Mouse (Mus musculus): Measurements from ENCODE around the gene Prrt3. TPM values are rescaled to one million over a fixed set of nuclear protein-coding genes. Genes with fewer than 3 reads are reported as not detected.

The Prrt3 gene
- polyA plus RNA-seq, 1 experiment from 2014 or later = 0.33 TPM

DNA sequence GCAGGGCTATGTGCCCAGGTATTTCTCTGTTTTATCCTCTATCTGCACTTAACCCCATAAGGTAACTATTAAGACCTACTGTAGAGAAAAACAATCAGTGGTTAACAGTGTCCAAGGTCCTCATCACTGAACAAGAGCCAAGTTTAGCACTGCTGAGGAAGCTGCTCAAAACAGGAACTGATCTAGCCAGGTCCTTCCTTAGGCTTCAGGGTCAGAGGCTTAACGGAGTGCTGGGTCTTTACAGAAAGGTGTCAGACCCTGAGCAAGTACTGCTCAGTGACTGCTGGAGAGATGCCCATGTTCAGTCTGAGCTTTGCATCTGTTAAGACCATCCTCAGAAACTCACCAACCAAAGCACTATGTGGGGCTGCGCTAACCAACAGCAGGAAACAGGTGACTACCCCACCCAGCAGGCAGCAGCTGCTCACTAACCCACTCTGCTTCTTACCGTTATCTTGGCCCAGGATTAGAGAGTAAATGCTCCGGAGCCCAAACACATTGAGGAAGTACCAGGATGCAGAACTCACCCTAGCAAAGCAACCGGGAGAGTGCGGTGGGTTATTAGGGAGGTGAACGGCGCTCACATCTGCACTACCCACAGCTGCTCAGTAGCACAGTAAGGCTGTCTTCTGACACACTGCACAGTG, 15.8 kb upstream of the Prrt3 start:
- 96% methylated on average over 8 of the region's 8 CpGs for WGBS
- Histone ChIP-seq H3K27me3 (ENCODE audit: control insufficient read depth, insufficient read depth, low read length) (no peaks in the 10 kb centered on the region), H3K4me3 (ENCODE audit: low read depth, low read length) (no peak overlapping the region), H3K9me3 (ENCODE audit: control insufficient read depth, low read length) (no peaks in the 10 kb centered on the region), H3K27ac (replicated peaks; ENCODE audit: low read depth, low read length) (no peak overlapping the region), H3K9ac (ENCODE audit: low read length) (no peak overlapping the region), H3K4me1 (ENCODE audit: control insufficient read depth, insufficient read depth, low read length) (no peaks in the 10 kb centered on the region), H3K4me2 (ENCODE audit: low read depth, severe bottlenecking) (no peak overlapping the region), H3K36me3 (ENCODE audit: control insufficient read depth, insufficient read depth, low read length) (peaks cover 29% of the 10 kb centered on the region)
- DNase-seq (ENCODE audit: low spot score) (no peak), ATAC-seq (ENCODE audit: insufficient number of reproducible peaks, low FRiP score, low TSS enrichment, low read depth) (no peak)

DNA sequence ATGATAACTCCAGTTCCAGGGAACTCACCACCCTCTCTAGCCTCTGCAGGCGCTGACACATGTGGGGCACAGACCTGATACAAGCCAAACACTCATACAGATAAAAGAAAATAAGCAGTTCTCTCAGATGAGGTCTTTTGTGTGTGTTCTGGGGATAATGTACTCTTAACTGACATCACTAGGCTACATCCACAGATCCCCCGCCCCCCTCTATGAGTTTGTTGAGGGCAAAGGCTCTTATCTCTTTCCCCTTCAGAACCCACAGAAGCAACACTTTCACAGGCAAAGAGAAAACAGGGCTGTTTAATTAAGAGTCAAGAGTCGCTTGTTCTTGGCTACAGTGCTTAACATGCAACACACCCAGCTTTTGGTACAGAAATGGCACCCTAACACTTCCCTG, 12.9 kb upstream of the Prrt3 start:
- peaks cover 26% of the 10 kb centered on the region for H3K36me3 ChIP-seq (ENCODE audit: control insufficient read depth, insufficient read depth, low read length)
- no peak overlapping the region for H3K9ac ChIP-seq (ENCODE audit: low read length)
- 95% methylated on average over 3 of the region's 3 CpGs for WGBS
- no peaks in the 10 kb centered on the region for H3K27me3 ChIP-seq (ENCODE audit: control insufficient read depth, insufficient read depth, low read length)
- ATAC-seq (ENCODE audit: insufficient number of reproducible peaks, low FRiP score, low TSS enrichment, low read depth) (no peak), DNase-seq (ENCODE audit: low spot score) (no peak)
- no peak overlapping the region for H3K27ac ChIP-seq (replicated peaks; ENCODE audit: low read depth, low read length)
- no peaks in the 10 kb centered on the region for H3K9me3 ChIP-seq (ENCODE audit: control insufficient read depth, low read length)
- H3K4me1 ChIP-seq (ENCODE audit: control insufficient read depth, insufficient read depth, low read length) = no peaks in the 10 kb centered on the region
- H3K4me2 ChIP-seq (ENCODE audit: low read depth, severe bottlenecking) = no peak overlapping the region
- H3K4me3 ChIP-seq (ENCODE audit: low read depth, low read length) = no peak overlapping the region

DNA sequence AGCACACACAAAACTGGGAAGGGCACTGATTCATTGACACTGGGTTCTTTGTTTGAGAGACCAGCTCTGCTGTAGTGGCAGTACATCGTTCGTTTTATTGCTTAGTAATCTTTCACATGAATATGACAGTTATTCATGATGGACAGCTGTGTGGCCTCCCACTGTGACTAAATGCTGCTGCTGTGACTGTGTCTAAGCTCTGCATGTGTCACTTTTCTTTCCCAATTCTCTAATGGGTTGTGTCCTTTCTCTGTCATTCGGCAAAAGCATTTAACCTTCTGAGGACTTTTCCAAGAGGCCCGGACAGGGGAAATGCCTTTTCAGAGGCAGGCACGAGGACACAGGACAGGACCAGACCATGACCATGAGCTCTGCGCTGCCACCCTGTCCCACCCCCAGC, 12.2 kb upstream of the Prrt3 start:
- H3K27me3 ChIP-seq (ENCODE audit: control insufficient read depth, insufficient read depth, low read length) = no peaks in the 10 kb centered on the region
- H3K4me1 ChIP-seq (ENCODE audit: control insufficient read depth, insufficient read depth, low read length) = no peaks in the 10 kb centered on the region
- H3K9ac ChIP-seq (ENCODE audit: low read length) = no peak overlapping the region
- H3K4me2 ChIP-seq (ENCODE audit: low read depth, severe bottlenecking) = no peak overlapping the region
- H3K27ac ChIP-seq (replicated peaks; ENCODE audit: low read depth, low read length) = no peak overlapping the region
- 94% methylated on average over 6 of the region's 6 CpGs for WGBS
- DNase-seq (ENCODE audit: low spot score) (no peak), ATAC-seq (ENCODE audit: insufficient number of reproducible peaks, low FRiP score, low TSS enrichment, low read depth) (no peak)
- no peaks in the 10 kb centered on the region for H3K9me3 ChIP-seq (ENCODE audit: control insufficient read depth, low read length)
- no peak overlapping the region for H3K4me3 ChIP-seq (ENCODE audit: low read depth, low read length)
- peaks cover 22% of the 10 kb centered on the region for H3K36me3 ChIP-seq (ENCODE audit: control insufficient read depth, insufficient read depth, low read length)

DNA sequence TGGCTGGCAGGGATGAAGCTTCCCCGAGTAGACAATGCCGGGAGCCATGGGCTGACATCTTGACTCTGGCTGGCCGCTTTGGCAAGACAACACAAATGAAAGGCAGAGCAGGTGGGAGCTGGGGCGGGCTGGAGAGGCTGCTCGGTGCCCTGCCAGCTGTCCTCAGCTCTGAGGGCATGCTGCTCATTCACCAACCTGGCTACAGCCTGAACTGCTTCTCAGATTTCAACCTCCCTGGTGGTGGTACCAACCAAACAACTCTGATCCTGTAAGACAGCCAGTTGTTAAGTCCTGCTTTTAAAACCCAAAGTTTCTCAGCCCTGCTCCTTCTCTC, 7.2 kb upstream of the Prrt3 start:
- no peaks in the 10 kb centered on the region for H3K27me3 ChIP-seq (ENCODE audit: control insufficient read depth, insufficient read depth, low read length)
- peaks cover 2% of the 10 kb centered on the region; the same call in 1 of the 2 replicates for H3K36me3 ChIP-seq (ENCODE audit: control insufficient read depth, insufficient read depth, low read length)
- H3K27ac ChIP-seq (replicated peaks; ENCODE audit: low read depth, low read length) = no peak overlapping the region
- DNase-seq (ENCODE audit: low spot score) (no peak), ATAC-seq (ENCODE audit: insufficient number of reproducible peaks, low FRiP score, low TSS enrichment, low read depth) (no peak)
- H3K4me1 ChIP-seq (ENCODE audit: control insufficient read depth, insufficient read depth, low read length) = no peaks in the 10 kb centered on the region
- 53% methylated on average over 5 of the region's 5 CpGs for WGBS
- H3K4me2 ChIP-seq (ENCODE audit: low read depth, severe bottlenecking) = no peak overlapping the region
- H3K4me3 ChIP-seq (ENCODE audit: low read depth, low read length) = no peak overlapping the region
- H3K9ac ChIP-seq (ENCODE audit: low read length) = no peak overlapping the region
- no peaks in the 10 kb centered on the region for H3K9me3 ChIP-seq (ENCODE audit: control insufficient read depth, low read length)

DNA sequence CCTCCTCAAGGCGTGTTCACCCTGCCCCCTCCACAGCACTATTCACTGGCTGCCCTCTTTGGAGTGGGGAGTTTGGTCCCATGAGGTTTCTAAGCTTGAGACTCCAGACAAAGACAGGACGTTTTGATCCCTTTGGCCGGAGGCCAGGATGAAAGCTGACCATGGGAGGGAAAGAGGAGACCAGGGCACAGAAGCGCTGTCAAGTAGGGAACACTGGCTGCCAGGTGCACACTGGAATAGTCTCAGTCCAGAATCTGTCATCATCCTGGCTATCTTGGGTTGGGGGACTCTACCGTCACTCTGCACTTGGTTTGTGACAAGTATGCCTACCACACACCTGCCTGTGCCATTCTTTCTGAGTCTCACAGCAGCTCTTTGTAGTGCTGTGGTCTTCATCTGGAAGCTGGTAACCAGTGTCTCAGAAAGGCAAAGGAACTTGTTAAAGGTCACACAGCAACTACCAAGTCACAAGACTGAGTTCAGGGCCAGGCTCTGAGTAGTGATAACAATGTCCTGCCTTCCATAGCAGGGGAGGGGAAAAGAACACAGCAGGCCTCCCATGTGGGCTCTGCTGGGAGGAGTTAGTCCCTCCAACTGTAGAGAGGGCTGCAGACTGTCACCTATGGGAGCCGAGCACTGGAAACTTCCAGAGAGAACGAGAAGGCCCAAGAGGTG, 6.7 kb upstream of the Prrt3 start:
- DNase-seq (ENCODE audit: low spot score) (no peak), ATAC-seq (ENCODE audit: insufficient number of reproducible peaks, low FRiP score, low TSS enrichment, low read depth) (no peak)
- WGBS = 82% methylated on average over 7 of the region's 7 CpGs
- Histone ChIP-seq H3K27me3 (ENCODE audit: control insufficient read depth, insufficient read depth, low read length) (no peaks in the 10 kb centered on the region), H3K27ac (replicated peaks; ENCODE audit: low read depth, low read length) (no peak overlapping the region), H3K4me2 (ENCODE audit: low read depth, severe bottlenecking) (no peak overlapping the region), H3K4me1 (ENCODE audit: control insufficient read depth, insufficient read depth, low read length) (no peaks in the 10 kb centered on the region), H3K4me3 (ENCODE audit: low read depth, low read length) (no peak overlapping the region), H3K9ac (ENCODE audit: low read length) (no peak overlapping the region), H3K9me3 (ENCODE audit: control insufficient read depth, low read length) (no peaks in the 10 kb centered on the region), H3K36me3 (ENCODE audit: control insufficient read depth, insufficient read depth, low read length) (no peaks in the 10 kb centered on the region)

DNA sequence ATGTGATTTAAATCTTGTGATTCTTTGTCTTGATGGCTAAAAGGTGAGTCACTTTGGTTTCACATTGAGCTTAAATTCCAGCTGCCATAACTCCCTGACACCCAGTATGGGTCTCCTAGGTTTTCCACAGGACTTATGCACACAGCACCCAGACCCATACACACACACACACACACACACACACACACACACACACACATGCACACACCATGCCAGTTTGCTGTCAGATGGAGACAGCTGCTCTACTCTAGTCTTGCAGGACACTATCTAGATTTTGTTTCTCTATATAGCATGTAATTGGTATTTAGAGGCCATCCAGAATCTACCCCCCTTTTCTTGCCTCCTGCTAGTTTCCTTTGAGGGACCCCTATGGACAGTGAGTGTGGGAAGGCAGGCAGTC, 5.4 kb upstream of the Prrt3 start:
- Histone ChIP-seq H3K36me3 (ENCODE audit: control insufficient read depth, insufficient read depth, low read length) (no peaks in the 10 kb centered on the region), H3K27me3 (ENCODE audit: control insufficient read depth, insufficient read depth, low read length) (peaks cover 5% of the 10 kb centered on the region; the same call in 1 of the 2 replicates), H3K9me3 (ENCODE audit: control insufficient read depth, low read length) (no peaks in the 10 kb centered on the region), H3K4me3 (ENCODE audit: low read depth, low read length) (no peak overlapping the region), H3K9ac (ENCODE audit: low read length) (no peak overlapping the region), H3K4me2 (ENCODE audit: low read depth, severe bottlenecking) (no peak overlapping the region), H3K4me1 (ENCODE audit: control insufficient read depth, insufficient read depth, low read length) (no peaks in the 10 kb centered on the region), H3K27ac (replicated peaks; ENCODE audit: low read depth, low read length) (no peak overlapping the region)
- no peak for ATAC-seq (ENCODE audit: insufficient number of reproducible peaks, low FRiP score, low TSS enrichment, low read depth)
- no peak for DNase-seq (ENCODE audit: low spot score)

DNA sequence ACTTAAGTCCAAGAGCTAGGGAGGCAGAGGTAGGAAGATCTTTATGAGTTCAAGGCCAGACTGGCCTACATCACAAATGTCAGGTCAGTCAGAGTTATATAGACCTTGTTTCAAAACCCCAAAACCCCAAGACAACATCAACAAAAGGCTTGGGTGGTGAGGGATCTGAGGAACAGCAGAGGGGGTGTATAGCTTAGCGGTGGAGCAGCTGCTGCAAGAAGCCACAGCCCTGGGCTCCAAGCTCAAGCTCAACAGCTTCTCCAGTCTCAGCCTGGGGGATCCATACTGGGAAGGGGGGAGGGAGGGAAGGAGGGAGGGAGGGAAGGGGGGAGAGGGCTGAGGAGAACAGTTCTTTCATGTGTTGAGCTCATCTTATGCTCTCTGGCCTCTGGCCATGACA, 4.0 kb upstream of the Prrt3 start:
- no peaks in the 10 kb centered on the region for H3K4me1 ChIP-seq (ENCODE audit: control insufficient read depth, insufficient read depth, low read length)
- WGBS = 71% methylated on average over 1 of the region's 1 CpGs
- peaks cover 17% of the 10 kb centered on the region for H3K27me3 ChIP-seq (ENCODE audit: control insufficient read depth, insufficient read depth, low read length)
- no peak overlapping the region for H3K4me2 ChIP-seq (ENCODE audit: low read depth, severe bottlenecking)
- no peaks in the 10 kb centered on the region for H3K36me3 ChIP-seq (ENCODE audit: control insufficient read depth, insufficient read depth, low read length)
- H3K9me3 ChIP-seq (ENCODE audit: control insufficient read depth, low read length) = no peaks in the 10 kb centered on the region
- no peak for ATAC-seq (ENCODE audit: insufficient number of reproducible peaks, low FRiP score, low TSS enrichment, low read depth)
- no peak for DNase-seq (ENCODE audit: low spot score)
- no peak overlapping the region for H3K9ac ChIP-seq (ENCODE audit: low read length)
- H3K27ac ChIP-seq (replicated peaks; ENCODE audit: low read depth, low read length) = no peak overlapping the region
- H3K4me3 ChIP-seq (ENCODE audit: low read depth, low read length) = no peak overlapping the region

DNA sequence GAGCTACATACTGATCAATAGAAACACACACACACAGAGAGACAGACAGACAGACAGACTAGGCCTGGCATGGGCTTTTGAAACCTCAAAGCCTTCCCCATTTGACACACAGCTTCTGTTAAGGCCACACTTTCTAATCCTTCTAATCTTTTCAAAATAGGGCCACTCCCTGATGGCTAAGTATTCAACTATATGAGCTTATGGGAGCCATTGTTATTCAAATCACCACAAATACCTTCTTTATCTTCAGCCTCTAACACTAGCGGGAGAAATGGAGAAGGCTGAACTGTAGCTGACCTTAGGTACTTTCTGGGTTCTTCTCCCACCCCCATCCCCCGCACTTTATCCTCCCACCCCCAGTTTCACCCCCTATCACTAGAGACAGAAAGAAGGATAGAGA, 1.1 kb upstream of the Prrt3 start:
- Histone ChIP-seq H3K27me3 (ENCODE audit: control insufficient read depth, insufficient read depth, low read length) (peaks cover 21% of the 10 kb centered on the region), H3K9ac (ENCODE audit: low read length) (no peak overlapping the region), H3K4me1 (ENCODE audit: control insufficient read depth, insufficient read depth, low read length) (no peaks in the 10 kb centered on the region), H3K4me3 (ENCODE audit: low read depth, low read length) (no peak overlapping the region), H3K36me3 (ENCODE audit: control insufficient read depth, insufficient read depth, low read length) (no peaks in the 10 kb centered on the region), H3K4me2 (ENCODE audit: low read depth, severe bottlenecking) (no peak overlapping the region), H3K9me3 (ENCODE audit: control insufficient read depth, low read length) (no peaks in the 10 kb centered on the region), H3K27ac (replicated peaks; ENCODE audit: low read depth, low read length) (no peak overlapping the region)
- 86% methylated on average over 2 of the region's 2 CpGs for WGBS
- ATAC-seq (ENCODE audit: insufficient number of reproducible peaks, low FRiP score, low TSS enrichment, low read depth) (no peak), DNase-seq (ENCODE audit: low spot score) (no peak)

DNA sequence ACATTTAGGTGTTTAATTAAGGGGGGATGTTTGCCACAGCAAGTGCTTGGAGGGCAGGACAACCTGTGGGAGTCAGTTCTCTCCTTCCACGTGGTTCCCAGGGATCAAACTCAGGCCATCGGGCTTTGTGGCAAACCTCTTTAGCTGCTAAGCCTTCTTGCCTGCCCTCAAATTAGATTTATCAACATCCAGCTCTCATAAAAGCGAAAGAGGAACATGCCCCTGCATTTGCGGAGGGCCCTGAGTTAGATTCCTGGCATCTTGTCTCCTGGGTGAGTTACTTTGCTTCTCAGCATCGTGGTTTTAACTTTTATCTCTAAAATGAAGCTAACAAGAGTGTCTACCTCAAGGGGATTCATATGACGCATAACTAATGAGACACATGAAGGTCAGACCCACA, 2.4 kb downstream of the Prrt3 start:
- peaks cover 36% of the 10 kb centered on the region for H3K27me3 ChIP-seq (ENCODE audit: control insufficient read depth, insufficient read depth, low read length)
- H3K36me3 ChIP-seq (ENCODE audit: control insufficient read depth, insufficient read depth, low read length) = no peaks in the 10 kb centered on the region
- H3K9me3 ChIP-seq (ENCODE audit: control insufficient read depth, low read length) = no peaks in the 10 kb centered on the region
- no peak overlapping the region for H3K9ac ChIP-seq (ENCODE audit: low read length)
- ATAC-seq (ENCODE audit: insufficient number of reproducible peaks, low FRiP score, low TSS enrichment, low read depth) (no peak), DNase-seq (ENCODE audit: low spot score) (no peak)
- H3K4me3 ChIP-seq (ENCODE audit: low read depth, low read length) = no peak overlapping the region
- WGBS = 77% methylated on average over 6 of the region's 6 CpGs
- H3K4me2 ChIP-seq (ENCODE audit: low read depth, severe bottlenecking) = no peak overlapping the region
- no peak overlapping the region for H3K27ac ChIP-seq (replicated peaks; ENCODE audit: low read depth, low read length)
- H3K4me1 ChIP-seq (ENCODE audit: control insufficient read depth, insufficient read depth, low read length) = 0 out of 2 replicates have a peak, but pooled peaks cover 3% of the 10 kb centered on the region

Data from limb, embryonic 11.5 days (tissue).